Mouse (Mus musculus): Measurements from ENCODE around the gene Ptp4a2.

- TF ChIP-seq CTCF (IDR thresholded peaks at IDR 0.05; ENCODE audit: extremely low read depth, insufficient read length, insufficient replicate concordance, low read depth, low read length) (no peak), POLR2A (IDR thresholded peaks at IDR 0.05; ENCODE audit: low read depth, low read length) (no peak)
These were observed 24.3 kb downstream of the Ptp4a2 start for GRCm38 (mm10) chr4:129835296-129835695.
